Mouse (Mus musculus) cerebellum, postnatal 10 days (tissue): ENCODE measurements around the gene Gm3625.
A peak's percentile ranks its signal among the peaks of the same experiment; 100 is the strongest.
"Not testable (repeated sequence)": the region's sequence is repeated elsewhere in the genome, so short reads cannot be mapped to it uniquely, and the experiment has no call there.

ENCODE experiments used
- DNase-seq, 2 experiments: peaks; one replicate each; pipeline ENCODE4 v3.0.0; 2021; ENCODE audit warnings: mixed read lengths in 2 of 2

The Gm3625 gene

GRCm38 (mm10) chr12:4553704-4554103, 39.0 kb downstream of the Gm3625 start:
- not testable (repeated sequence) for DNase-seq

- DNase-seq: peak; percentile 89
Observed at GRCm38 (mm10) chr12:4548053-4549013, 44.4 kb downstream of the Gm3625 start.

DNA sequence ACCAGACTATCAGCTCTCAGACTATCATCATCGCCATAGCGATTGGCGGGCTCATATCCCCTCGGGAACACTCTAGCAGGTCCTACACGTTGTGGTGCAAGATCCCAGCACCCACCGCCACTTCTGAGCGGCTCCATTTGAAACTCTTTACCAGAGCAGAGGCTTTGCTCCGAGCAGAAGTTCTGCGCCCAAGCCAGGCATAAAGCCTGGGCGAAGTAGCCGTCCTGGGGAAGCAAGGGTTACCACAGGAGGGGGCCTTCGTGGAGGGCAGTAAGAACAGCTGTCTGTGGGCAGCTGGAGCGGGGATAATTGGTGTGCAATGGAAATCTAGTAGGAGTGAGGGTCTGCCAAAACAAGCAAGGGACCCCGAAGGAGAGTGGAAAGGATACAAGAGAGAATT, 45.2 kb downstream of the Gm3625 start:
- peak; percentile 26 to 46 for DNase-seq

DNA sequence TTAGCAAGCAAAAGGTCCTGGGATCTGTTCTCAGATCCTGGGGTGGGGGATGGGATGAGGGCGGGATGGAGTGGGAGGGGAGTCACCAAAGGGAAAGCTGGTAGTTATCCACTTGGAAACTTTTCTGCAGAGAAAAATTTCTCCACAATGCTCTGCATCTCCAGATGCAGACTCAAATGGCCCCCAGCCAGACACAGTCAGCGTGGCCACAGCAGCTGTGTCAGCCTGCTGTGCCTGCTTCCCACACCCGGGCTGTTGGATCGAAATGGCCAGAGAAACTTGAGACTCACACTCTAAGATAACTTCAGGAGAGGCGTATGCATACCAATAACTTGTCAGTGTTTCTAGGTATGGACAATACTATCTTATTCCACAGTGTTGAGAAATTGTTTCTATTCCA, 46.2 kb downstream of the Gm3625 start:
- DNase-seq: peak; percentile 14 to 21

DNA sequence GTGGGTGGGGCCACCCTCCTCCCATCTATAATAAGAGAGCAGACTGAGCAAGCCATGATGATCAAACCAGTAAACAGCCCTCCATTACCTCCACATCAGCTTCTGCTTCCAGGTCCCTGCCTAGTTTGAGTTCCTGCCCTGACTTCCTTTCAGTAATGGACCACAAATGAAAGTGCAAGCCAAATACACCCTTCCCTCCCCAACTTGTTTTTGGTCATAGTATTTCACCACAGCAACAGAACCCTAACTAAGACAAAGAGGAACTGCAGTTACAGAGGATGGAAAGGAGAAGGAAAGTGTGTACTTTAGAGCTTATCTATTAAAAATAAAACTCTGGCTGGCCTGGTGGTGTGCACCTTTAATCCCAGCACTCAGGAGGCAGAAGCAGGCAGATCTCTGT, 47.3 kb downstream of the Gm3625 start:
- DNase-seq: no peak

- no peak for DNase-seq
Observed at GRCm38 (mm10) chr12:4544400-4544919, 48.3 kb downstream of the Gm3625 start.
